Mouse (Mus musculus) ovary, postnatal 14 days (tissue): Measurements from ENCODE around the gene D330020A13Rik.

Experiments used
- DNase-seq: peaks from one replicate; pipeline ENCODE4 v3.0.0; 2022; ENCODE audit warnings: low spot score

Gene D330020A13Rik

DNA sequence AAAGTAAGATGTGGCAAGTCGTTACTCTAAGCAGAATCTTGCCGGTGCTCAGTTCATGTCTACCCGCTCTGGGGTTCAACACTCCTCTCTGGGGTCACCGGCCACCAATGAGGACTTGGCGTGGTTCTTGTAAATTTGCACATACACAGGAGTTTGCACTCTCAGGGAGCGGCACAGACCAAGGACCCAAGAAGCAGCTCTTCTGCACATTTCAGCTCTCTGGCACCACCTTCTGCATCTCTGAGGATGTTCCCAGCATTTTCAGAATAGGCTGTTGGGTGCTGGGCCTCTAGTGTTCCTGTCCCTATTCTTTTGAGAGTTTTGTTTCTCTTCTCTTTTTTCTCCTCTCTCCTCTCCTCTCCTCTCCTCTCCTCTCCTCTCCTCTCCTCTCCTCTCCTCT lies 7.0 kb downstream of the D330020A13Rik start:
- peak; percentile 26 for DNase-seq

DNA sequence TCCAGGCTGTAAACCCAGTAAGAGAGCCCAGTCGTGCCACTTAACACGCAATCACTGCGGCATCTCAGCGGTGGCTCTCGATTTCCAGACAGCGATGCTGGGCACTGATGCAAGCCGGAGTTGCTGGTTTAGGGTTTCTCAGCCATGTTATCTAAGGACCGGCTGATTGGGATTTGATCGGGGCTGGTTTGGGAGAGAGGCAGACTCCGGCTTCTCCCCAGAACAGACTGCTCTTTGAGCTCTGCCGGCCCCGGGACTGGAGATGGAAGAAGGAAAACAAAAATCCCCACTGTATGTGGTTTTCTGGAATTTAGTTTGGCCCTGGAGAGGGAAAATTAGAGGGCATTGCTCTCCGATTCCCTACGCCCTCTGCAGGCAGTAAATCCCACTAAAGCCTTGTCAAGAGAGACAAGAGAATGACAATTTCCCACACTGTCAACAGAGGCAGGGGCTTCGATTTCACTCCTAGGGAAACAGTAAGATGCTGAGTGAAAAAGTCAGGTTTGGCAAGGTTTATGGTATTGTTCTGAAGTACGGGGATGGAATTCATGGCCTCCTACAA lies 8.7 kb downstream of the D330020A13Rik start:
- no peak for DNase-seq

DNA sequence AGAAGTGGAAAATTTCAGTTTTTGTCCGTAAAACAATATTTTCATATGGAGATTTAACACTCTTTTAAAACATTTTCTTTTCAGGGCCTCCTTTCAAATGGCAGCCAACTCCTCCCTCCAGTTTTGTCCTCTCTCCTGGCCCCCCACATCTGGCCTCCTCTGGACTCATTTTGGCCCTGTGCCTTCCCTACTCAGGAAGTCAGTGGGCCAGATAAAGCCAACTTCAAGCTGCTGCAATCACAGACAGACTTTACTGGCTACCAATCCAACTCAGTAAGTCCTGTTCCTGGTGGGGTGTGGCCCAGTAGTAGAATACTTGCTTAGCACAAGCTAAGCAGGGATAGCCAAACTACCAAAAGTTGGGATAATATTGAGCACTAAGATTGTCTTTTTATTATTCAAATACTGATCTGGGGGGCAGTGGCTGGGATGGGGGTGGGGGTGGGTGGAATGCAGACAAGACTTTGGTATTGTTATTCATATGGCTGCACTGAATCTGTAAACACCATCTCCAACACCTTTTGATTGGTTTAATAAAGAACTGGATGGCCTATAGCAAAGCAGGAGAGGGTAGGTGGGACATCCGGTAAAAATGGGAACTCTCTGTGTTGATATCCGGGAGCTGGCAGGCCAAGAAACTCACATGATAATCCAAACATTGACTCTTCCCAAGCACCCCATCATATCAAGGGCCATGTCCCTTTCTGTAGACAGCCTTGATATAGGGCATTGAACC lies 12.9 kb downstream of the D330020A13Rik start:
- DNase-seq: no peak

DNA sequence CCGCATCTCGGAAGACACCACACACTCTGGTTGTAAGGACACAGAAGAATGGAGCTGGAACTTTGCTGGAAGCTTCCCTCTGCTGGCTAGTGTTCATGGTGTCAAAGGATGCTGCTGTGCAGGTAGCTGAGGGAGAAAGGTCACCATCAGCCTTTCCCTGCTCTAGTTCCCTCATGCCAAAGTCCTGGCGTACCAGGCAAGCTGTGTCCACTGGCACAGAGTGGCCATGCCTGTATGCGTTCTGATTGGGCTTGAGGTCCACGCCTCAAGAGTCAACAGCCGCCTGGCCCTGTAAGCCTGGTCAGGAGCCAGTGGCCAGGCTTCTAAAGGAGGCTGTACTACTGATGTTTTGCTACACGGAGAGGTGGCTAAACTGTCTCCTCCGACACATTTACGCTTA lies 15.2 kb downstream of the D330020A13Rik start:
- DNase-seq: no peak

DNA sequence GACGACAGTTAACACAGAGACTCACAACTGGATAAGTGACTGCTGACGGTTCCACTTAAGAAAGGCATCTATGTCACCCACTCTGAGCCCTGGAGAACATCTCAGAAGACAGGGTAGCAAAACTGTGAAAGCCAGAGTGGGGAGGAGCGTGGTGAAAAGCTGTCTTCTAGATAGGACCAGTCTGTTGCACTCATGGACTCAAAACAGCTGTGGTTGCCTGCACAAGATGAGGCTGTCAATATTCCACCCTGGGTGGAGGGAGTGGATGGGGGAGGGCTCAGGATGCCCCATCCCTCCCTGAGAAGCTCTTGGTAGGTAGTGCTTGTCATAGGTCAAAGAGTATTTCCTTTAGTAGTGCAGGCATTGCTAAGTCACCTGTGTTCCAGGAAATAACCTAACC lies 15.6 kb downstream of the D330020A13Rik start:
- DNase-seq: no peak

DNA sequence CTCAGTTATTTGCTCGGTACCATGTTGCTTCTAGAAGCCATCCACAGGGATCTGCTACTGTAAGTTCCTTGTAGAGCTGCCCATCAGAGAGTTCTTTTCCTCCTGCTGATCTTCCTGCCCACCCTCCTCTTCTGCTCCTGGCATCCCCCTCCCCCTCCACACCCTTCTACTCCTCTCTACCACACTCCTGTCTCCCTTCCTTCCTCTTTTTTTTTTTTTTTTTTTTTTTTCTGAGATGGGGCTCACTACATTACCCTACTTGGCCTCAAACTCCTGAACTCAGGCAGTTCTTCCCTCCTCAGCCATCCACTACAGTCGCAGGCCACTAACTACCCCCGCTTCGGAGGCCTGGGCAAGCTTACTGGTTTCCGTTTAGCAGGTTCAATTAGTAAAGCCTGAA lies 18.3 kb downstream of the D330020A13Rik start:
- DNase-seq: no peak

DNA sequence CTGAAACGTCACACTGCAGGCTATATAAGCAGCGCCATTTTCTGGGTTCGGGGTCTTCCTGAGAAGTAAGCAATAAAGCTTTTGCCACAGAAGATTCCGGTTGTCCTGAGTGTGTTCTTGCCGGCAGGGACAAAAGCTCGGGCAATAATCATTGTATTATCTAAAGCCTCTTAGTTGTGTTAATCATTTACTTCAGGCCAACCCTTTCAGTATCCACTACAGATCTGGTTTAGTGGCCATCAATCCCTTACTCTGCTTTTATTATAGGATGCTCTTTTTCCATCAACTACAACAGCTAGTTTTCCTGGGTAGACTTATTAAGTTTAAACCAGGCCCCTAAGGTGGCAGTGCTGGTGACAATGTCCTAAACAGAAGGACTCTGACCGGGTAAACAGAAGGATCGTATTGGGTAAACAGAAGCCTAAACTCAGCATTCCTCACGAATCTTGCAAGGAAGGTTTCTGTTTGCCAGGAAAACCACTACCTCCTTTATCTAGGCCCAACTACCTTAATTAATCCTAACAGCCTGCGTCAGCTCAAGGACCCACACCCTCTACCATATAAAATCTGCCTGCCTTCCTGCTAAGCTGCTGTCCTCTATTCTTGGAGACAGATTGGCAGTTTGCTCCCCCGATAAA lies 24.3 kb downstream of the D330020A13Rik start:
- no peak for DNase-seq

DNA sequence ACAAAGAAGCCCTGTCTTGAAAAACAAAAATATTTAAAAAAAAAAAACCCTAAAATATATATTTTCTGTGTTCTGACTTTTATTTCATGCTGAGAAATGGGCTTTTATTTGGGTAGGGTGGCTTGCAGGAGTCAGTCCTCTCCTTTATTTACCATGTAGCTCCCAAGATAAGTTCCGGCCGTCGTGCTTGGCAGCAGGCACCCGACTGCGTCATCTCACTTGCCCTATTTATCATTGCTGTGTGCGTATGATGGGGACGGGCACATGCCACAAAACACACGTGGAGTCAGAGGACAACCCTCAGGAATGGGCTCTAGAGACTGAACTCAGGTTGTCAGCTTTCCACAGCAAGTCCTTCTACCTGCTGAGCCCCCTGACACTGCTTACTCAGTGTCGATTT lies 25.0 kb downstream of the D330020A13Rik start:
- no peak for DNase-seq

DNA sequence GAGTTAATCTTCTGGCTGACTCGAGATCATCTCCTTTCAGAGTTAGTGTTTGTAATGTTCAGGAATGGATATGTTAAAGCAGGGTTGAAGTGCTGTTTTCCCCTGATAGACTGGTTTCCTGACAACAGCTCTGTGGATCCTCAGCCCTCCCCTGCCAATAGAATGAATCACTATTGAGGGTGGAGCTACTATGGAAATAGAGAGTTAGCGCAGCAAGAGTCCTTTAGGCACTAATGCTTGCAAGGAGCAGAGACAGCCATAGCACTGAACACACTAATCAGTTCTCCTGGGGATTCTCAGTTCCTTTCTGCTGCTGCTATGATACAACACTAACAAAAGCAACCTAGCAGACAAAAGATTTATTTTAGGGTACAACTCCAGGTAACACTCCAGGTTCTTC lies 26.2 kb downstream of the D330020A13Rik start:
- no peak for DNase-seq

DNA sequence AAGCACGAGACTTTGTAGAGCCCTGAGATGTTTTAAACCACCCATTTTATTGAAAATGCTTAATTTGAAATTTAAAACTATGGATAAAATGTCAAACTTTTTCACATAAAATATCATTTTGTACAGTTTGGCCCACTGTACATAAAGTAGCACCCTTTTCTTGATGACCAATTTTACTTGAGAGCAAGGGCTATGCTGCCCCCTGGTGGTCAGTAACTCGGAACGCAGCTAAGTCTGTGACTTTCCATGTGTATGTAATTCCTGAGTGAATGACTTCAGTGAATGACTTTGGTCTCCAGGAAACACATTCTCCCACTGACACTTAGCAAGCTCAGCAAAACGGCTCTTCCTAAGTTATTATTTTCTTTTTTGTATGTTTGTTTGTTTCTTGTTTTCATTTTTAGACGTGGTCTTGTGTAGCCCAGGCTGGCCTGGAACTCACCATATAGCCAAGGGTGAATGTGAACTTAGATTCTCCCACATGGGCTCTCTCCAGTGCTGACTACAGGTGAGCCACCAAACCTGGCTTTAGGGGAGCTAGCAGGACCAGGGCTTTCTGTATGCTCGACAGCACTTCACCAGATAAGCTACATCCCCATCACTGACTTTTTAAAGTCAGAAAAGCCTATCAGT lies 30.2 kb downstream of the D330020A13Rik start:
- DNase-seq: peak; percentile 47

DNA sequence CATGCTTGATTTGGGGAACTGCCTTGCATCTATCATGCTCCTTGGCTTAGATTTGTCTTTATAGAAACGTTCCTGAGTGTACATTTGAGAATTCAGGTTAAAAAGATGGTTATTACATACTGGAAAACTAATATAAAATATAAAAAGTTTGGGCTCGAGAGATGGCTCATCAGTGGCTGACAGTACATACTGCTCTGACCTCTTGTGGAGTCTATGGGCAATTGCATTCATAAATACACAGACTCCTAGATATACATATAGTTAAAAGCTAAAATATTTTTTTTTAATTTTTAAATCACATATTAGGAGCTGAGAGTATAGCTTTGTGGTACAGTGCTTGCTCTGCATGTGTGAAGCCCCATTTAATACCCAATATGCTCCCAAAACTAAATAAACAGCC lies 38.2 kb downstream of the D330020A13Rik start:
- no peak for DNase-seq

DNA sequence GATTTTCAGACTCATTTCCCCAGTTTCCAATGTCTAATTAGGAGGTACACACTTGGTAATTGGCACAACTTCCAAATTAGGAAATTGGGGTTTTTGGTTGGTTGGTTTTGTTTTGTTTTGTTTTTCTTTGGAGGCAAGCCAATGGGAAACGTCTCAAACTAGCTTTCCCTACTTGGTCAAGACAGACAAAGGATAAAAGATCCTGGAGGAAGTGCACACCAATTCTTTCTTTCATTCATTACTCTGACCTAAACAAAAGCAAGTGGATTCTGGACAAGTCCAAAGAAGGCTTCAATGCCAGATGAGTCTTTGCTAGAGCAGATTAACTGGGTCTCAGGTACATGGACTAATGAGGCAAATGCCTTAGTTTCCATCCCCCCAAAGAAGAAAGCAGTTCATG lies 49.8 kb downstream of the D330020A13Rik start:
- no peak for DNase-seq
